Mouse (Mus musculus) kidney, embryonic 14.5 days (tissue): ENCODE data around the gene Epop. TPM values are rescaled to one million over a fixed set of nuclear protein-coding genes. Genes with fewer than 3 reads are reported as not detected.
"Not testable (repeated sequence)": the region's sequence is repeated elsewhere in the genome, so short reads cannot be mapped to it uniquely, and the experiment has no call there.

Source experiments
- ATAC-seq: fragments of 200-750 bp; cut with Nextera tagmentation; 2 replicates; pipeline ENCODE4 v1.8.0; 2017; ENCODE audit warnings: moderate number of reproducible peaks, mild to moderate bottlenecking, moderate TSS enrichment, moderate library complexity; ENCODE audit not compliant: low FRiP score, low TSS enrichment
- H3K27ac ChIP-seq: fragments of 300-500 bp; sonication (generic); 2 replicates; pipeline ENCODE4 v1.5.1; 2014; ENCODE audit warnings: low read depth, mild to moderate bottlenecking, low read length, moderate library complexity, mixed read lengths
- H3K27me3 ChIP-seq: fragments of 300-500 bp; sonication (generic); 2 replicates; pipeline ENCODE4 v1.6.1; 2014; ENCODE audit warnings: mild to moderate bottlenecking, low read length; ENCODE audit not compliant: control insufficient read depth, insufficient read depth
- H3K36me3 ChIP-seq: fragments of 300-500 bp; sonication (generic); 2 replicates; pipeline ENCODE4 v1.6.1; 2014; ENCODE audit warnings: low read length, mixed read lengths; ENCODE audit not compliant: control insufficient read depth, insufficient read depth
- H3K4me1 ChIP-seq: fragments of 300-500 bp; sonication (generic); 2 replicates; pipeline ENCODE4 v1.6.1; 2014; ENCODE audit warnings: low read length, mixed read lengths; ENCODE audit not compliant: control insufficient read depth, insufficient read depth
- H3K4me2 ChIP-seq: fragments of 300-500 bp; sonication (generic); replicated peaks from 2 replicates; pipeline ENCODE4 v1.6.1; 2014; ENCODE audit warnings: low read depth, mild to moderate bottlenecking, low read length
- H3K4me3 ChIP-seq: fragments of 300-500 bp; sonication (generic); 2 replicates; pipeline ENCODE4 v1.5.1; 2014; ENCODE audit warnings: mild to moderate bottlenecking, low read length
- H3K9ac ChIP-seq: fragments of 300-500 bp; sonication (generic); 2 replicates; pipeline ENCODE4 v1.6.1; 2014; ENCODE audit warnings: low read depth, mild to moderate bottlenecking, low read length, moderate library complexity
- H3K9me3 ChIP-seq: fragments of 300-500 bp; sonication (generic); 2 replicates; pipeline ENCODE4 v1.6.1; 2016; ENCODE audit warnings: low read length; ENCODE audit not compliant: control insufficient read depth
- WGBS: fragments of 180-500 bp; shearing (Covaris S2); extraction: QIAGEN DNeasy Blood & Tissue Kit; methylation state at CpG from one replicate; pipeline ENCODE4 v1.1.7; 2014; 5-methylcytosine and 5-hydroxymethylcytosine counted together
- polyA plus RNA-seq: library from polyadenylated mRNA; unstranded; fragments of >200 nt; fragmentation: Nextera tagmentation; extraction: Ambion mirVana; gene quantifications from 2 replicates; pipeline ENCODE4 v1.2.1, GENCODE M21; 2014

Epop gene
- polyA plus RNA-seq, 1 experiment from 2014 or later = 6.9 TPM

DNA sequence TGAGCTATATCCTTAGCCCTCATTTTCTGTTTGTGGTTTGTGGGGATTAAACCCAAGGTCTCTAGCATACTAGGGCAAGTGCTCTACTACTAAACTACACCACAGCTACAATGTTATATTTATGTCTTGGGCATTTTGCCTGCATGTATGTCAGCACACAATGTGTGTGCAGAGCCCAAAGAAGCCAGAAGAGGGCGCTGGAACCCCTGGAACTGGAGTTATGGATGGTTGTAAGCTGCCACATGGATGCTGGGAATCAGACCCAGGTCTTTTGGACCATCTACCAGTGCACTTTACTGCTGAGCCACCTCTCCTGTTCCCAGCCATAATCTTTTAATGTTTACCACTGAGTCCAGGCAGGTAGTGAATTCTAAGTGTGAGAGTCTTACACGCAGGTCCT is 13.2 kb upstream of the Epop start:
- H3K27ac ChIP-seq = no peak overlapping the region
- no peaks in the 10 kb centered on the region for H3K27me3 ChIP-seq
- WGBS = 57% methylated on average over 2 of the region's 2 CpGs
- no peak for ATAC-seq
- no peaks in the 10 kb centered on the region for H3K9me3 ChIP-seq
- no peaks in the 10 kb centered on the region for H3K4me1 ChIP-seq
- no peak overlapping the region for H3K4me2 ChIP-seq
- H3K36me3 ChIP-seq = no peaks in the 10 kb centered on the region
- H3K4me3 ChIP-seq = no peak overlapping the region
- no peak overlapping the region for H3K9ac ChIP-seq

GRCm38 (mm10) chr11:97641668-97642067 is 12.2 kb upstream of the Epop start:
- no peak for ATAC-seq
- Histone ChIP-seq H3K9me3 (no peaks in the 10 kb centered on the region), H3K9ac (no peak overlapping the region), H3K4me2 (no peak overlapping the region), H3K4me1 (no peaks in the 10 kb centered on the region), H3K27ac (no peak overlapping the region), H3K4me3 (no peak overlapping the region), H3K27me3 (no peaks in the 10 kb centered on the region), H3K36me3 (no peaks in the 10 kb centered on the region)
- WGBS = 57% methylated on average over 8 of the region's 8 CpGs

- Histone ChIP-seq H3K9ac (no peak overlapping the region), H3K36me3 (no peaks in the 10 kb centered on the region), H3K27ac (no peak overlapping the region), H3K4me2 (no peak overlapping the region), H3K27me3 (peaks cover 13% of the 10 kb centered on the region), H3K4me1 (0 out of 2 replicates have a peak, but pooled peaks cover 5% of the 10 kb centered on the region), H3K9me3 (no peaks in the 10 kb centered on the region), H3K4me3 (no peak overlapping the region)
- no peak for ATAC-seq
- 77% methylated on average over 11 of the region's 11 CpGs for WGBS
Observed at GRCm38 (mm10) chr11:97635468-97636019, 6.0 kb upstream of the Epop start.

- Histone ChIP-seq H3K4me1 (peaks cover 22% of the 10 kb centered on the region; the same call in 1 of the 2 replicates), H3K27me3 (peaks cover 40% of the 10 kb centered on the region)
- 85% methylated on average over 4 of the region's 4 CpGs for WGBS
- not testable (repeated sequence) for H3K36me3 ChIP-seq, H3K4me2 ChIP-seq, ATAC-seq, H3K27ac ChIP-seq, H3K4me3 ChIP-seq, H3K9me3 ChIP-seq, H3K9ac ChIP-seq
Observed at GRCm38 (mm10) chr11:97632440-97632839, 2.9 kb upstream of the Epop start.

DNA sequence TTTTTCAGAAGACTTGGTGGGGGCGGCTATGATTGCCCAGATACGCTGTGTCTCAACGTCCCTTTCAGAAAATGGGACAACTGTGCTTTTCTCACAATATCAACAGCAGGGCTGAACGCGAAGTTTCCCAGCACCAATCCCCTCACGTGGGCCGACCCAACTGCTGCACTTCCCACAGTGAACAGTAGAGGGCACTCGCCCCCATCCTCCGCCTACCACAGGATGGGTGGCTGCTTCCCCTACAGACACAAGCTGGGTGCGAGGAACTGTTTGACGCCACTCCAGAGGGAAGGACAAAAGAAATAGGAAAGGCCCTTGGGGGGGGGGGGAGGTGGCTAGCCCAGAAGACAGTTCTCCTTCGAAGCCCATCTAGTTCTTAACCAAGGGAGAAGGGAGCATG is 2.4 kb upstream of the Epop start:
- no peak overlapping the region for H3K4me2 ChIP-seq
- H3K27me3 ChIP-seq = peaks cover 45% of the 10 kb centered on the region
- no peak overlapping the region for H3K4me3 ChIP-seq
- peaks cover 26% of the 10 kb centered on the region; the same call in 1 of the 2 replicates for H3K4me1 ChIP-seq
- H3K9ac ChIP-seq = no peak overlapping the region
- no peaks in the 10 kb centered on the region for H3K9me3 ChIP-seq
- H3K27ac ChIP-seq = no peak overlapping the region
- no peaks in the 10 kb centered on the region for H3K36me3 ChIP-seq
- ATAC-seq = 0 out of 2 replicates have a peak, but pooled peaks have one; percentile 20
- 5% methylated on average over 12 of the region's 12 CpGs for WGBS

DNA sequence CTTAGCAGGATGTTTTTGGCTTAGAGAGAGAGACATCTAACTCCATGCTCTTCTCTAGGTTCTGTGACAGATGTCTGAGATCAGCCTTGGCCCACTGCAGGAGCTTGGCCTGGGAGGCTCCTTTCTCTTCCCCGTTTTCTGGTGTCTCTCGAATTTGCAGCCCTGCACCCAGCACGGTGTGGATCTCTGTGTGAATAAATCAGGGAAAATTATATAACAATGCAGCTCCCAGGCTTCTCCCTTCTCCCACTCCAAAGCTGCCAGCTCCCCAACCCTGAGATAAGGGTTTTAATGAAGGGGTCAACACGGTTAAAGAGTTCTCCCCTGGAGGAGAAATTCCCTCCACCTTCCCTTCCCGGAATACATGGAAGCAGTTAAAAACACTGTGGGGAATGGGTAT is 2.0 kb upstream of the Epop start:
- Histone ChIP-seq H3K27me3 (peaks cover 48% of the 10 kb centered on the region), H3K27ac (no peak overlapping the region), H3K4me2 (no peak overlapping the region), H3K9ac (no peak overlapping the region), H3K4me1 (peaks cover 30% of the 10 kb centered on the region), H3K36me3 (no peaks in the 10 kb centered on the region), H3K9me3 (no peaks in the 10 kb centered on the region), H3K4me3 (no peak overlapping the region)
- no peak for ATAC-seq
- 23% methylated on average over 5 of the region's 5 CpGs for WGBS

DNA sequence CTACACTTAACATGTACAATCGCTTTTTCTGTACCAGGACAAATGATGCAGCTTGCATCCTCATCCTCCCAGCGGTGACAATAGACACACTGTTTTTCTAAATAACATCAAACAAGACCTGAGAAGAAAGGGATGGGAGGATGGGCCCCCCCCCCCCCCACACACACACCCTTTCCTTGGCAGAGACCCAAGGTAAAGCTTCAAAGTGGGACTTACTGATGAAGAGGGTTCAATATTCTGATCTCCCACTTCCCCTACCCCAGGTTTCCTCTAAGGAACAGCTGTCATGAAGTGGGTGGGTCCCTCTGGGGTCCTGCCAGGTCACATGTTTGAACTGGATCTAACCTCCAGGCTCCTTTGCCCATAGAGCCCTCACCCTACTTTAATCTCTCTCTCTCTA is 1.5 kb upstream of the Epop start:
- WGBS = 29% methylated on average over 2 of the region's 2 CpGs
- no peak overlapping the region for H3K27ac ChIP-seq
- H3K4me1 ChIP-seq = peaks cover 34% of the 10 kb centered on the region
- ATAC-seq = no peak
- H3K27me3 ChIP-seq = peaks cover 52% of the 10 kb centered on the region
- H3K9me3 ChIP-seq = no peaks in the 10 kb centered on the region
- no peak overlapping the region for H3K9ac ChIP-seq
- no peak overlapping the region for H3K4me2 ChIP-seq
- H3K4me3 ChIP-seq = no peak overlapping the region
- H3K36me3 ChIP-seq = no peaks in the 10 kb centered on the region

- H3K9ac ChIP-seq = peak overlapping the region; percentile 80
- peaks cover 70% of the 10 kb centered on the region for H3K27me3 ChIP-seq
- ATAC-seq = peak; percentile 43
- peak overlapping the region; percentile 90 for H3K4me2 ChIP-seq
- under 1% methylated on average over 88 of the region's 106 CpGs for WGBS
- H3K4me1 ChIP-seq = peaks cover 34% of the 10 kb centered on the region
- H3K27ac ChIP-seq = no peak overlapping the region
- H3K4me3 ChIP-seq = peak overlapping the region; percentile 75
- no peaks in the 10 kb centered on the region for H3K36me3 ChIP-seq
- no peaks in the 10 kb centered on the region for H3K9me3 ChIP-seq
Observed at GRCm38 (mm10) chr11:97628568-97629518, 659 bp downstream of the Epop start.

GRCm38 (mm10) chr11:97628303-97628567 is 1.3 kb downstream of the Epop start:
- ATAC-seq = no peak
- under 1% methylated on average over 28 of the region's 28 CpGs for WGBS
- H3K36me3 ChIP-seq = no peaks in the 10 kb centered on the region
- peak overlapping the region; percentile 80; the same call in 1 of the 2 replicates for H3K9ac ChIP-seq
- H3K27me3 ChIP-seq = peaks cover 73% of the 10 kb centered on the region
- H3K4me2 ChIP-seq = peak overlapping the region; percentile 90
- peak overlapping the region; percentile 75 for H3K4me3 ChIP-seq
- H3K4me1 ChIP-seq = peaks cover 34% of the 10 kb centered on the region
- H3K27ac ChIP-seq = no peak overlapping the region
- H3K9me3 ChIP-seq = no peaks in the 10 kb centered on the region
